Mouse (Mus musculus) mature B cell (primary cell): Measurements from ENCODE around the gene Kidins220.

Source experiments
- in situ Hi-C: fragments of 300-500 bp; cut with MboI; formaldehyde crosslinking; loops from 2 replicates; pipeline ENCODE4 v1.14.3; 2019

Gene Kidins220

DNA sequence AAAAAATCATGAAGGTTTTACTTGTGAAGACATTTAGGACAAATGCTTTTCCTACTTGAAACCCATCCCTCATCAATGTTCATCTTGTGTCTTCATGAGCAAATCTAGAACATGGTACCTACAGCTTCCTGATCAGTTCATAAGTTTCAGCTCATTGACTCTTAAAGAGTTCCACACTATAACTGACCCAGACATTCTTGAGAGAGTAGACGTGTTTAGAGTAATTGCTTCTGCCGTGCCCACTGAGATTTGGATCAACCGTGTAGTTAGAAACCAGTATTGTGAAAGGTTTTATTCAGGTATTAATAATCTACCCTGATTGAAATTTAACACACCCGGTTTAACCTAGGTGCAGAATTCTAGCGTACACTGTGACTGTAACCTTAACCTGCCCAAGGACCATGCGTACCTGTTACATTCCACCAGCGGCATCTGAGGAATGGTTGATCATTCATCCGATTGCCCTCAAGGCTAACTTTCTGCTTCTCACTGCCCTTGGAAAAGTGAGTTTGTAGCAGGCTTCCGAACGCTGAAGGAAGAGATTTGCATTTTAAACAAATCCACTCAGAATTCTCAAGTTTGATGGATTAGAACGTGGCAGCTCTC is 12.3 kb upstream of the Kidins220 start:
- in situ Hi-C loops, result no loop called here

DNA sequence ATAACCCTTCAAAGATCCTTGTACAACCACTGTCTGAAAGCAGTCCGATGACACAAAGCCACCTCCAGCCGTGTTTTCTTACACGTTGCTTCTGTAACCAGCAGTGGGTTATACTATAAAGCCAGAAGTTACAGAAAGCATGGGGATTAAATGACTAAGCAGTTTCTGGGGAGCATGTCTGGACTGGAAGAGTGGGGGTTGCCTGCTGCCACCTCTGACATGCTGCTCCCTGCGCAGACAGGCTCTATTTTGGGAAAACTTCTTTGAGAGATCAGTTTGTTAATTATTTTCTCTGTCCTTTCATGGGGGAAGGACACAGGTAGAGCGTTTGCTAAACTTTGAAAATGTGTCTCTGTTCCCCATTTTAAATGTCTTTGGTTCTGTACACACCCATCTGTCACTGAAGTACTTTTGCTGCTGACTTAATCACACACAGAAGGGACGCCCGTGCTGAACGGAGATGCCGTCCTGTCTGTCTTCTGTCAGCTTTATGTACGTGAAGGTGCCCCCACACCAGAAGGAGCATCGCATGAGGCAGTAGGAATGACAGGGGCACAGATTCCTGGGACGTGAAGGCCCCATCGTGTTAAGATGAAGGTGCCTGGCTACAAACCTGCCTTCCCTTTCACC is 11.2 kb upstream of the Kidins220 start:
- in situ Hi-C loops, result no loop called here

DNA sequence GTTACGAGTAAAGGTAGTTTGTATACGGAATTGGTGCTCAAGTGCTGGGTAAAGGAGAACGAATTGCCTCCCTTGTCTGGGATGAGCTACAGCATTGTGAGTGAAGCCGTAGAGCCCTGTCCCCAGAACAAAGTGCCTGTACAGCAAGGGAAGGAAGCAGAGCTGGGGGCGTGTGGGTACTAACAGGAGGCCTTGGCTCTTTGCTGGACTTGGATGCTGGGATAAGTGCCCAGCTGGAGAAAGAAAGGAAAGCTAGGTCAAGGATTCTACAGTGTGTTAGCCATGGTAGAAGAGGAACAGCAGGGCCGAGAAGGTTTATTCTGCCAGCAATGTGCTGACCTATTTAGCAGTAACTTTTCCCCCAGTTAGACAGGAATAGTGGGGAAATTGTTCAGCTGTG is 9.3 kb upstream of the Kidins220 start:
- in situ Hi-C loops, result no loop called here

DNA sequence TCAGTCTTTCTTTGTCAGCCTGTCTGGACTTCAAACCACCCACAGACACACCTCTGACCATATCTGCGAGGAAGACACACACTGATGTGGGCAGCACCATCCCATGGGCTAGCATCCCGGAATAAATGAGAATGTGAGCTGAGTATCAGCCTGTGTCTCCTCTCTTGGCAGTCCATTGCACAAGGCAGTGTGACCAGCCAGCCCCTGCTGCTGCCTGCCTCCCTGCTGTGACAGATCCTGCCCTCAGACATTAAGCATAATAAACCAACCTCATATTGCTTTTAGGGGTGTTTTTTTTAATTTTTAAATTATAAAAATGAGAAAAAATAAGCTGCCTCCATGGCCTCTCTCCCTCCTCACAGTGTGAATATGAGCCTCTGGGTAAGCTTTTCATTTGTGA is 8.7 kb upstream of the Kidins220 start:
- in situ Hi-C loops, result no loop called here

DNA sequence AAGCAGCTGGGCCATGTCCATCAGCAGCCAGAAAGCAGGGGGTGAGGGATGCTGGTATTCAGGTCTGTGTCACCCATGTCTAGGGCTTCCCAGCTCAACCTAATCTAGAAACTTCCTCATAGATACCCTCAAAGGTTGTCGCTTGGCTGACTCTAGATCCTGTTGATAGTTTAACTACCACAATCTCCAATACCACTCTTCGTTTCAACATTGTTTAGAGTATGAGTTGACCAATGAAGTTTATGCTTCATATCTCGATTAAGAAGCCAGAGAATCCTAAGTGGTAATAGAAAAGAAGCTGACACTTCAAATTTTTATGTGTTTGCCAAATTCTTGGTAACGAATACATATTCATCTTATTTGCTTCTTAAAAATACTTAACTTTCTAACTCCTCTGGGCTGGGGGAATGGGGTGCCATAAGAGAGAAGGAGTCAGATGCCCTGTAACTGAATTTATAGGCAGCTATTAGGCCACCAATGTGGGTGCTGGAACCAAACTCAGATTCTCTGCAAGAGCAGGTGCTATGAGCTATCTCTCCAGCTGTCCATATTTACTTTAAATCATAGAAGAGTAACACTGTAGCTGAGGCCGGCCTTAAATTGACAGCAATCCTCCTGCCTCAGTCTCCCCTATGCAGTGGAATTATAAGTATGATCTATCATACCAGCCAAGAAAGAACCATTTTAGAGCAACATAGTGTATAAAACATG is 3.1 kb upstream of the Kidins220 start:
- in situ Hi-C loops, result loop anchor here (10.0 kb wide), 1 partner anchor 257 kb away; no protein-coding TSS in a partner anchor

DNA sequence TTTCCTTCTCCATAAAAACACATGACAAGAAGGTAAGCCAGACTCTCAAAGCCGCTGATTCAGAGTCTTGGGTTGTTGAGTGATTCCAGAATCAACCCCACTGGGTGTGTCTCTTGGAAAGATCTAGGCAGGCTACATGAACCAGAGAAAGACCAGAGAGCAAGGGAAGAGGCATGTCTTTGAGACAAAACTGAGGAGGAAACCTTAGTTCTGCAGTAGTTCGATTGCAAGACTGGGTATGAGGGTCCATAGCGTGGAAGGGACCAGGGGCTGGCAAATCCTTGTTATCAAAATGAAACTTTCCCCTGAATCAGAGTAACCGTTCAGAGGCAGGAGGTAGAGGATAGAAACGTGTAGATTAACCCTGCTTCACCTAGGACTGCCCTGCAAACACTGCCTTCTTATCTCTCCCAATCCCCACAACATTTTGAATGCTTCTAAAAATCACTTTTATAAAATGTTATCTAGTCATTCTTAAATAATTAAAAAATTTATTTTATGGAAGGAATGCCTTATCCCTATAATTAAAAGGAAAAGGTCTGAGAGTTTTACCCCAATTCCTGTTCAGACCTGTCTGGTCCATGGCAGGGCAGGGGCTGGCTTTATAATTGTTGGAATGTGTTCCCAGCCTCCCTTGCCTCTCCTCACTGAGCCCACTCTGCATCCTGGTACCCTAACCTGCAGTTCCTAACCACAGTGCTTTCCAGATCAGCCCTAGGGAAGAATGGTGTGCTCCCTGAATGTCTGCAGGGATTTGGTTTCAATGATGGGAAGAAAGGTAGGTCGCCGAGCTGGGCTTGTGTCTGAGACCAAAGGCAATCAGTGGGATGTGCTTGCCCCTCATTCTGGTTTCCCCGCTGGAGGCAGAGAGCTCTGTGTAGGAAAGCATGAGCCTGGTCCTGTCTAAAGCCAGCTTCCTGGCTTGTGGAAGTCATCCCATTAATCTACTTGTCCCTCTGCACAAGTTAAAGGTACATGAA is 2.1 kb upstream of the Kidins220 start:
- in situ Hi-C loops, result loop anchor here (10.0 kb wide), 1 partner anchor 258 kb away; no protein-coding TSS in a partner anchor

DNA sequence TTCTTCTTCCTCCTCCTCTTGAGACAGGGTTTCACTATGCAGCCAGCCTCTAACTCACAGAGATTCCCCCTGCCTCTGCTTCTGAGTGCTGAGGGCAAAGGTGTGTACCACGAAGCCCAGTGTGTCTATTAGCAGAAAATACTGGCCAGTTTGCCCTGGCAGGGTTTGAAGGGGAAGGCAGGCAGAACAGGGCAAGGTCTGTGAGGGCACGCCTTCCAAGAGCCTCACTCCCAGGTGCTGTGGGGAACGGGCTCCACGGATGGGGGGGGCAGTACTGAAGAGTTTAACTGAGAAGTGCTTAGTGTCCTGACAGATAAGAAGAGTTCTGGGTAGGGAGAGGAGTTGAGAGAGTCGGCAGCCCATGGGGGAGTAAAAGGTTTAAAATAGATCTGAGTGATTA is 1.1 kb upstream of the Kidins220 start:
- in situ Hi-C loops, result loop anchor here (10.0 kb wide), 1 partner anchor 259 kb away; no protein-coding TSS in a partner anchor

DNA sequence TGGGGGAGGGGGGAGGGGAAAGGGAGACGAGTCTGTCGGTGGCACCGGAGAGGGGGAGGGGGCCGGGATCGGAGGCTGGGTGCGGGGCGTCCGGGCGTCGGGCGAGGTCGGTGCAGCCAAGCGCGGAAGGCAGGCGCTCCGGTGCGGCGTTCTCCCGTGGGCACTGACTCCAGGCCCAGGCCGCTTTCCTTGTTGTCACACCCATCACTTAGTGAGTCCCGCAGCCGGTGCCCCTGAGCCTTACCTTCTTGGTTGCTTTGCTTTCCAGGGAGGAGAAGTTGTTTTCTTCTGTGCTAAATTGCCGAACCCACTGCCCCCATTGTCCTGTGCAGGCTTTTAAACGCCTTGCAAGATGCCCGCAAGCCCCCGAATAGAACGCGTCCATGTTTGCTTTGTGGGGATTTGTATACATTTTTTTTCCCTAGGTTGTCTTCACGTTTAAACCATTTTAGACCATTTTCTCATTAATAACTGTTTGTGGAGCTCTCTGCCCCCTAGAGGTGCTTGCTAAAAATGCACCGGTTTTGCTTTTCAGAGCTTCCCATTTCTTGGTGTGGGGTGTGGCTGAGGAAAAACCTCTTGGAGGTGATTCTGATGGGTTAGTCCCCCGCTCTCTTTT is 499 bp downstream of the Kidins220 start:
- in situ Hi-C loops, result loop anchor here (10.0 kb wide), 1 partner anchor 260 kb away; no protein-coding TSS in a partner anchor

DNA sequence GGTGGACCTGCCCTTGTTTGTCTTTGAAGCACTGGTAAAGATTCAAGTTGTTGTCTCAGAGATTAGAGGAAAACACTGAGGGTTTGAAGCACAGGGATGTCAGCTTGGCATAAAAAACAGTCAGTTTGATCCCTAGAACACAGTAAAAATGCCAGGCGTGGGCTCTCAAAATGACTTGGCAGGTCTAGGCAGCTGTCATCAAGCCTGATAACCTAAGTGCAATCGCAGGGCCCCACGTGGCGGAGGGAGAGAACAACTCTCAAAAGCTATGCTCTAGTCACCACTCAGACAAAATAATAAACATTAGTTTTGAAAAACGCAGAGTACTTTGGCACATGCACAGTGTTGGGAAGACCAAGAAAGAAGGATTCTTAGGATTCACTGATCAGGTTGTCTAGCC is 10.5 kb downstream of the Kidins220 start:
- in situ Hi-C loops, result no loop called here

DNA sequence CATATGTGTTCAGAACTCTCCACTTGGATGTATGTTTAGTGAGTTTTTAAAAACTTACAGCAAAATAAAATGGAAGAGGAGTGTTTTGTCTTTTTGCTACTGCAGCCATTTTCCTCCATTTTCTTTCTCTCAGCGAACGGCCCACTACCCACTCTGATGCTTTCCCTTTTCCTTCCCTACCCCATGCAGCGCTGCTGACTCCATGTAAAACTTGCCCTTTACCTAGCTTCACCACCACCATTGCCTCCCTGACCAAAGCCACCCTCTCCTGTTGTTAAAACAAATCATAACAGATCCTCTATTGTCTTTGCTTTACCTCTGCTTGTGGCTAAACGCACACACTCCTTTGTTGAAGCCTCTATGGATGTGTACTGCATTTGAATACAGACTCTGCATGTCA is 20.6 kb downstream of the Kidins220 start:
- in situ Hi-C loops, result no loop called here

DNA sequence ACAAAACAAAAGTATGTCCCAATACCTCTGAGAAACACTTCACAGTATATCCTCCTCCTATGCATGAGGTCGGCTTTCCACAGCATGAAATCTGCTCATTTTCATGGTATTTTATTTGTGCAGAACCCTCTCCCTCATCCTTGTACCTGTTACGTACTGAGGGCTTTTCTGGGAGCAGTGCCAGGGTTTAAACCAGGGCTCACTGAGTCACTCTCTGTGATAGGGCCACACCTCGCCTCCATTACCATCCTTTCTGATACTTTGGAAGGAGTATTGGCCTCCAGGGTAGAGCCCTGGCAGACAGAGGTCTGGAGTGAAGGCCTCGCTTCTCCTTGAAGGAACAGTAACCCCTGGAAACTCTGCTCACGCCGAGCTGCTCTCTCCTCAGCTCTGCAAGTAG is 30.6 kb downstream of the Kidins220 start:
- in situ Hi-C loops, result no loop called here

DNA sequence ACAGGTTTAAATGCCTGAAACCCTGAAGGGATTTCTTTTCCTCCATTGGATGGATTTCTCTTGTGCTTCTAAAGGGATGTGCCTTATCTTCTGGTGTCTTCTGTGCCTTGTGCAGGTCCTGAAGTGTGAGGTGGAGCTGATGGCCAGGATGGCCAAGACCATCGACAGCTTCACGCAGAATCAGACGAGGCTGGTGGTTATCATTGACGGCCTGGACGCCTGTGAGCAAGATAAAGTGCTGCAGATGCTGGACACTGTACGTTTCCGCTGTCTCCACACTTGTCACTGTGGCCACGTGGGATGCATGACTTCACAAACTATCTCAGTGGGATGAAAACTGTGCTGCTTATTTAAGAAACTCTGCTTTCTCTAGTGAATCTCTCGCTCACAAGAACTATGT is 35.2 kb downstream of the Kidins220 start:
- in situ Hi-C loops, result no loop called here

DNA sequence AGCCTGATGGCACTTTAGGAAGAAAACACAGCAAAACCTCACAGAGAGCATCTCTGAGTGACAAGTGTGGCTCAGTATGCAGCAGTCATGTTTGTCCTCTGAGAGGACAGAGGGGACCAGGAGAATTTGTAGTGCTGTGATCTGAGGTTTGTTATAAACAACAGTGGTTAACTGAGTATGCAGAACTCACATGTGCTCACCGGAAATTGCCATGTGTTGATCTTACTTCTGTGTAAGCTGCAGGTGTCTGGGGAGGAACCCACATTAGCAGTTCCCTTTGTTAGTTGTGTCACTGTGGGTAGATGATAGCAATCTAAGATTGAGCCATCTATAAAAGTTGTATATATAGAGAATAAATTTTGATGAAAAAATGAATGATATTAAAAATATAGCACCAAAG is 35.7 kb downstream of the Kidins220 start:
- in situ Hi-C loops, result no loop called here

DNA sequence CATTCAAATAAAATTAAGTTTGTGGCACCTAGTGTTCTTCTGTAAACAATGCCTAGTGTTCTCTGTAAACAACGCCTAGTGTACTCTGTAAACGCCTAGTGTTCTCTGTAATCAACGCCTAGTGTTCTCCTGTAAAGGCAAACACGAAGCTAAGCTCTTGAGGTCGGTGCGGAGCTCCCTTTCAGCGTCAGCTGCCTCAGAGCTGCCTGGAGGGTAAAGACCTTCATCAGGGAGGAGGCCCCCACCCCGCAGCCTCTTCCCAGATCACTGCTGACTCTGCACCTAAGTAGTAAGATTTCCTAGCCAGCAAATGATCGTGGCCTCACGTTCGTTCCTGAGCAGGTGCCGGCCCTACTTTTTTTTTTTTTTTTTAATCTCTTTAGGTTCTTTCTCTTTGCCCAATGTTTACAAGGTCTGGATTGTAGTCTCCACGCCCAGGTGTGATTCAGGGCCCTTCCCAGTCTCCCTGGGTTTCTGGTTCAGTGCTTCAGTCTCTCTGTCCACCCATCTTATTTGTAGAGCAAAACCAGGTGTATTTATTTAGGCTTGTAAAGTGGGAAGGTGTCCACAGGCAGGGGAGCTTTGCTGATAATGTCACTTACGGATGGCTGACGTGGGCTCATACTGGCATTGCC is 37.1 kb downstream of the Kidins220 start:
- in situ Hi-C loops, result no loop called here

DNA sequence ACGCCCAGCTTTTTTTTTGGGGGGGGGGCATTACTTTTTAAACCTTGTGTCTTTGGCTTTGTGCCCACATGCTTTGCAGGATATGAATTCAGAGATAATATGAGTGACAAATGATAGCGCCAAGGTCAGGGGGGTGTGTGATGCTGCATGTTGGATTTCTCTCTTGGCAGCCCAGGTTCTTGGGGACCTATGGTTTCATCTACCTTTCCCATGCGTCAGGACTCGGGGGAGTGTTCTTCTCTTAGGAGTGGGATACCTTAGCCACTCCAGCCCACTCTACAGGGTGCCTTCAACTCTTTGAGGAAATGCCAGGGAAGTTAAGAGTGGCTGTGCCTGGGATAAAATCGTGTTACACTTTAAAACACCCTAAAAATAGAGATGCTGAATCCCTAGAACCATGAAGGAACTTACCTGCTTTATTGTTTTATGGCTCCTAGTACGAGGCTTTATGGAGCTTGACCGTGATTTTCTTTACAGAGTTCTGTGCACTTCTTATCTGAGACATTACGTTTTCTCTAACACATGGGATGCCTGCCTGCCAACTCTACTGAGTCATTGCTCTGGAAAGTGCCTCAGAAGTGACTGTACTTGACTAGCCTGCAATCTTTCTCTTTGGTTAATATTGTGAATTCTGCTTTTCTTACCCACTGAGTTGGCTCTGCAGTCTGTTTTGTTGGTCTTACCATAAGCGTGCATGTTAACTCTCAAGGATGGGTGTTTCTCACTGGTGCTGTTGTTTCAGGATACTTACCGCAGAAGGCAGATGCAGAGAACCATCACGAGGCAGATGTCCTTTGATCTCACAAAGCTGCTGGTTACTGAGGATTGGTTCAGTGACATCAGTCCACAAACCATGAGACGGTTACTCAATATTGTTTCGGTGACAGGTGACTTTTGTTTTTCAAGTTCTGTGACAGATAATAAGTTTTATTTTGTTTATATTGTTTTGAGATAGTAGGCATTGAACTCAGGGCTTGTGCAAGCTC is 38.1 kb downstream of the Kidins220 start:
- in situ Hi-C loops, result no loop called here

DNA sequence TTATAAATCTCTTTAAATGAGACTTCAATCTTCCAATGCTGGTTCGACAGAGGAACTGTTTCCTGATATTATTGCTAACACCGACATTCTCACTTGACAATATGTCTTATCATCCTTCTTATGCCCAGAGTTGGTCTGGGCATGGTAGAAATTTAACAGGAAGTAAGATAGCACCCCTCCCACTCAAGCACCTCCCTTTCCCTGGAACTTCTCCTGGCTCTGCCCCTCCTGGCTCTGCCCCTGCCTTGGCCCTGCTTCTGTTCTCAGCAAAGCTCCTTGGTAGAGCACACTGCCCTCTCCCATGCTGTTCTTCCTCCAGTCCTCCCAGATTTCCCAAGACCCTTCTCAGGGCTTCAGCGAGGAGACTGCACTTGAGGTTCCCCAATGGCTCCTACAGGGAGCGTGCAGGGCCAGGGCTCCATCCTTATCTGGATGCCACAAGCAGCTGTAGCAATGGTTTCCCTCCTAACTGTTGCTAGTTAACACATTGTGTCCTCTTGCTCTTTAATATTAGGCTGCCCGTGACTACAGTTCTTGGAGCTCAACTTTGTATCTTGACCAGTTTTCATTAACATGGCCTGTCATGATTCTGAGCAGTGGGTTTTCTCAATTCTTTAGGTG is 39.7 kb downstream of the Kidins220 start:
- in situ Hi-C loops, result no loop called here

DNA sequence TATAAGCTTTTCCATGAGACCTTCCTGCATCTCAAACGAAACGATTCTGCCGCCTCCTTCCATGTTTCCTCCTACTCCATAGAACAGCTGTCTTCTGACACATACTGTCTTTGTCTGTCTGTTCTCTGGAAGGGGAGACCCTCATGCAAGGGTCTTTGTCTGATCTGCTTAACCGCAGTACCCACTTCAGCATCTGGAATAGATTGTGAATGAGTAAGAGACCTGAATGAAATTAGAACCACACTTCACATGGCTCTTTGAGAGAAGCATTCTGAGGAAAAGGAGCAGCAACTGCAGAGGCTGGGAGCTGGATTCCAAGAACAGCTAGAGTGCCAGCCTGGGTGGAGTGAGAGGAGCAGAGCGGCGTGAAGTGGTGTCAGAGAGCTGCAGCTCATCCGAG is 40.2 kb downstream of the Kidins220 start:
- in situ Hi-C loops, result no loop called here

DNA sequence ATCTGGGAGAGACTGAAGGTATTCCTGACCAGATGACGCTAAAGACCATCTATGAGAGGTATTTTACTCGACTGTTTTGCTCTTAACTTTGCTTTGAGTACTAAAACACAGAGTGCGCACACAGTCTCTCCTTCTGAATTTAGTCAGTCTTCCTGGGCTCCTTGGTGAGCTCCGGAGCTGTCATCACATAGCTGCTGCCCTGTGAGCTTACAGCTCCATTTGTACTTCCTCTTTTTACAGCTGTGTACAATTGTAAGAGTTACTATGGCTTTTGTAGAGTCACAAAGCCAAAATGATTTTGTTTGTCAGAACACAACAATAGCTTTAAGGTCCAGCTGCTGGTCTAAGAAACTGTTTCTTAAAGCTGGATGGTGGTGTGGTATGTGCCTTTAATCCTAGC is 42.3 kb downstream of the Kidins220 start:
- in situ Hi-C loops, result no loop called here

DNA sequence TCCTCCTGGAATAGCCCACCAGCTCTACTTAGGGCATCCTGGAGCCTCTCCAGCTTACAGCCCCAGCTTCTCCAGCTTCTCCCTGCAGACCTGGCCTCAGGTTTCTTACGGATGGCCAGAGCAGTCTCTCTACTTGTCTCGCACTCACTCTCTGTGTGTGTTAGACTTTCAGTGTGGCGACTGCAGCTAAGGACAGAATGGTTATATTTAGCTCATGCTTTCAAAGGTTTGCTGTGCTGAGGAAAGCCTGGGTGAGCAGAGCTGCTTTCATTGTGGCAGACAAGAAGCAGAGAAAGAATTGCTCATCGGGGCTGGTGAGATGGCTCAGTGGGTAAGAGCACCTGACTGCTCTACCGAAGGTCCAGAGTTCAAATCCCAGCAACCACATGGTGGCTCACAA is 46.3 kb downstream of the Kidins220 start:
- in situ Hi-C loops, result no loop called here
